Mouse (Mus musculus): ENCODE measurements around the gene Vps50. TPM values are rescaled to one million over a fixed set of nuclear protein-coding genes. Genes with fewer than 3 reads are reported as not detected.

Vps50 gene
- polyA plus RNA-seq, 1 experiment from 2014 or later = 6.4 TPM

- Histone ChIP-seq H3K27ac (ENCODE audit: low read depth) (no peak overlapping the region), H3K9me3 (ENCODE audit: low read length) (no peaks in the 10 kb centered on the region), H3K4me3 (ENCODE audit: low read depth, low read length) (no peak overlapping the region), H3K27me3 (ENCODE audit: insufficient read depth, low read length) (no peaks in the 10 kb centered on the region), H3K36me3 (replicated peaks; ENCODE audit: insufficient read depth, low read length) (no peaks in the 10 kb centered on the region), H3K4me2 (ENCODE audit: low read depth, low read length) (no peak overlapping the region), H3K4me1 (ENCODE audit: insufficient read depth) (no peaks in the 10 kb centered on the region), H3K9ac (replicated peaks) (no peak overlapping the region)
- TF ChIP-seq EP300 (IDR thresholded peaks at IDR 0.05; ENCODE audit: low read depth) = no peak
- no peak for TF ChIP-seq CTCF (IDR thresholded peaks at IDR 0.05; ENCODE audit: low read depth)
- DNase-seq (no peak), ATAC-seq (no peak)
- 68% methylated on average over 11 of the region's 11 CpGs for WGBS (ENCODE audit: insufficient replicate concordance)
These were observed 13.4 kb downstream of the Vps50 start for GRCm38 (mm10) chr6:3511612-3512011.

- no peak for ATAC-seq
- no peak overlapping the region for H3K4me2 ChIP-seq (ENCODE audit: low read depth, low read length)
- no peak overlapping the region for H3K9ac ChIP-seq (replicated peaks)
- H3K4me3 ChIP-seq (ENCODE audit: low read depth, low read length) = no peak overlapping the region
- no peaks in the 10 kb centered on the region for H3K4me1 ChIP-seq (ENCODE audit: insufficient read depth)
- DNase-seq = no peak
- H3K9me3 ChIP-seq (ENCODE audit: low read length) = no peaks in the 10 kb centered on the region
- H3K36me3 ChIP-seq (replicated peaks; ENCODE audit: insufficient read depth, low read length) = peaks cover 3% of the 10 kb centered on the region
- no peaks in the 10 kb centered on the region for H3K27me3 ChIP-seq (ENCODE audit: insufficient read depth, low read length)
- 47% methylated on average over 3 of the region's 3 CpGs for WGBS (ENCODE audit: insufficient replicate concordance)
- H3K27ac ChIP-seq (ENCODE audit: low read depth) = no peak overlapping the region
- TF ChIP-seq CTCF (IDR thresholded peaks at IDR 0.05; ENCODE audit: low read depth) (no peak), EP300 (IDR thresholded peaks at IDR 0.05; ENCODE audit: low read depth) (no peak)
These were observed 14.4 kb downstream of the Vps50 start for GRCm38 (mm10) chr6:3512611-3513010.

GRCm38 (mm10) chr6:3528198-3528597 lies 30.0 kb downstream of the Vps50 start:
- peaks cover 2% of the 10 kb centered on the region; the same call in 1 of the 2 replicates for H3K36me3 ChIP-seq (replicated peaks; ENCODE audit: insufficient read depth, low read length)
- ATAC-seq = no peak
- 74% methylated on average over 4 of the region's 4 CpGs for WGBS (ENCODE audit: insufficient replicate concordance)

GRCm38 (mm10) chr6:3531445-3531844 lies 33.3 kb downstream of the Vps50 start:
- DNase-seq (no peak), ATAC-seq (no peak)
- Histone ChIP-seq H3K4me1 (ENCODE audit: insufficient read depth) (no peaks in the 10 kb centered on the region), H3K27me3 (ENCODE audit: insufficient read depth, low read length) (no peaks in the 10 kb centered on the region), H3K9ac (replicated peaks) (no peak overlapping the region), H3K9me3 (ENCODE audit: low read length) (no peaks in the 10 kb centered on the region), H3K27ac (ENCODE audit: low read depth) (no peak overlapping the region), H3K36me3 (replicated peaks; ENCODE audit: insufficient read depth, low read length) (peaks cover 4% of the 10 kb centered on the region; the same call in 1 of the 2 replicates), H3K4me2 (ENCODE audit: low read depth, low read length) (no peak overlapping the region), H3K4me3 (ENCODE audit: low read depth, low read length) (no peak overlapping the region)
- 78% methylated on average over 5 of the region's 5 CpGs for WGBS (ENCODE audit: insufficient replicate concordance)
- TF ChIP-seq EP300 (IDR thresholded peaks at IDR 0.05; ENCODE audit: low read depth) (no peak), CTCF (IDR thresholded peaks at IDR 0.05; ENCODE audit: low read depth) (no peak)

More at GRCm38 (mm10) chr6:3528198-3528597, 30.0 kb downstream of the Vps50 start:
- no peaks in the 10 kb centered on the region for H3K9me3 ChIP-seq (ENCODE audit: low read length)
- H3K27me3 ChIP-seq (ENCODE audit: insufficient read depth, low read length) = no peaks in the 10 kb centered on the region
- H3K4me3 ChIP-seq (ENCODE audit: low read depth, low read length) = no peak overlapping the region
- no peak for DNase-seq
- no peak overlapping the region for H3K9ac ChIP-seq (replicated peaks)
- no peak overlapping the region for H3K27ac ChIP-seq (ENCODE audit: low read depth)
- TF ChIP-seq CTCF (IDR thresholded peaks at IDR 0.05; ENCODE audit: low read depth) (no peak), EP300 (IDR thresholded peaks at IDR 0.05; ENCODE audit: low read depth) (no peak)
- H3K4me1 ChIP-seq (ENCODE audit: insufficient read depth) = no peaks in the 10 kb centered on the region
- H3K4me2 ChIP-seq (ENCODE audit: low read depth, low read length) = no peak overlapping the region

GRCm38 (mm10) chr6:3536048-3536447 lies 37.9 kb downstream of the Vps50 start:
- whole genome bisulfite sequencing (ENCODE audit: insufficient replicate concordance) = 45% methylated on average over 1 of the region's 1 CpGs
- no peak overlapping the region for H3K9ac ChIP-seq (replicated peaks)
- DNase-seq = no peak
- H3K9me3 ChIP-seq (ENCODE audit: low read length) = no peaks in the 10 kb centered on the region
- no peaks in the 10 kb centered on the region for H3K27me3 ChIP-seq (ENCODE audit: insufficient read depth, low read length)
- no peaks in the 10 kb centered on the region for H3K4me1 ChIP-seq (ENCODE audit: insufficient read depth)
- ATAC-seq = no peak
- H3K4me3 ChIP-seq (ENCODE audit: low read depth, low read length) = no peak overlapping the region
- H3K27ac ChIP-seq (ENCODE audit: low read depth) = no peak overlapping the region
- no peak overlapping the region for H3K4me2 ChIP-seq (ENCODE audit: low read depth, low read length)
- H3K36me3 ChIP-seq (replicated peaks; ENCODE audit: insufficient read depth, low read length) = peaks cover 9% of the 10 kb centered on the region; the same call in 1 of the 2 replicates
- TF ChIP-seq EP300 (IDR thresholded peaks at IDR 0.05; ENCODE audit: low read depth) (no peak), CTCF (IDR thresholded peaks at IDR 0.05; ENCODE audit: low read depth) (no peak)

GRCm38 (mm10) chr6:3539470-3539869 lies 41.3 kb downstream of the Vps50 start:
- TF ChIP-seq CTCF (IDR thresholded peaks at IDR 0.05; ENCODE audit: low read depth) = no peak
- TF ChIP-seq EP300 (IDR thresholded peaks at IDR 0.05; ENCODE audit: low read depth) = no peak
- H3K27ac ChIP-seq (ENCODE audit: low read depth) = no peak overlapping the region

GRCm38 (mm10) chr6:3543862-3544261 lies 45.7 kb downstream of the Vps50 start:
- peaks cover 8% of the 10 kb centered on the region for H3K4me1 ChIP-seq (ENCODE audit: insufficient read depth)
- no peak for TF ChIP-seq CTCF (IDR thresholded peaks at IDR 0.05; ENCODE audit: low read depth)
- no peak for TF ChIP-seq EP300 (IDR thresholded peaks at IDR 0.05; ENCODE audit: low read depth)
- no peaks in the 10 kb centered on the region for H3K9me3 ChIP-seq (ENCODE audit: low read length)
- ATAC-seq (no peak), DNase-seq (no peak)
- WGBS (ENCODE audit: insufficient replicate concordance) = 81% methylated on average over 4 of the region's 4 CpGs
- H3K36me3 ChIP-seq (replicated peaks; ENCODE audit: insufficient read depth, low read length) = no peaks in the 10 kb centered on the region; the same call in 1 of the 2 replicates
- no peaks in the 10 kb centered on the region for H3K27me3 ChIP-seq (ENCODE audit: insufficient read depth, low read length)
- no peak overlapping the region for H3K9ac ChIP-seq (replicated peaks)
- H3K4me2 ChIP-seq (ENCODE audit: low read depth, low read length) = no peak overlapping the region
- H3K4me3 ChIP-seq (ENCODE audit: low read depth, low read length) = no peak overlapping the region
- no peak overlapping the region for H3K27ac ChIP-seq (ENCODE audit: low read depth)

More at GRCm38 (mm10) chr6:3539470-3539869, 41.3 kb downstream of the Vps50 start:
- ATAC-seq (no peak), DNase-seq (no peak)
- Histone ChIP-seq H3K27me3 (ENCODE audit: insufficient read depth, low read length) (no peaks in the 10 kb centered on the region), H3K4me3 (ENCODE audit: low read depth, low read length) (no peak overlapping the region), H3K9me3 (ENCODE audit: low read length) (no peaks in the 10 kb centered on the region), H3K4me2 (ENCODE audit: low read depth, low read length) (no peak overlapping the region), H3K9ac (replicated peaks) (no peak overlapping the region), H3K4me1 (ENCODE audit: insufficient read depth) (peaks cover 4% of the 10 kb centered on the region), H3K36me3 (replicated peaks; ENCODE audit: insufficient read depth, low read length) (peaks cover 8% of the 10 kb centered on the region; the same call in 1 of the 2 replicates)
- 83% methylated on average over 2 of the region's 2 CpGs for WGBS (ENCODE audit: insufficient replicate concordance)
